Mouse (Mus musculus): ENCODE results near the gene Dlx2. TPM values are rescaled to one million over a fixed set of nuclear protein-coding genes. Genes with fewer than 3 reads are reported as not detected.

Dlx2 gene
- 1.9 and 2.2 TPM in 2 replicates for polyA plus RNA-seq (2014; fragmentation: Nextera tagmentation; extraction: Ambion mirVana)

DNA sequence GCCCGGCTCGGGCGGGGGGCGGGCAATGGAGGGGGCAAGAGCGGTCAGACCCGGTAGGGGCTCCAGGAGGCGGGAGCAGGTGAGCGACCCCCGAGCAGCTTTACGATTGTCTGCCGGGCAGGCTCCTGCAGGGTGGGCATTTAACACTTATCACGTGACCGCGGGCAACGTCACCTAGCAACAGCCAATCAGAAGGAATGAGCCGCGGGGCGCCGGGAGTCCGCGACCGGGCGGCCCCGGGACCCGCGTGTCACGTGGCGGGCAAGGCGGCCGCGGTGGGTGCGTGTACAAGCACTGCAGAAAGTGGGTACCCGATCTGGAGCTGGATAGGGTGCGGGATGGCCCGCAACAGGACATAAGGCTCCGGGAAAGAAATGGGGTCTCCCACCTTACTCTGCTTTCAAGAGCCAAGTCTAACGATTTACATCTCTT, at the start of gene Dlx2:
Gene Dlx2, minus strand, starts transcription at position 115 of the 432 bp plus-strand sequence.
- 0% methylated on average over 37 of the region's 37 CpGs for WGBS
- DNase-seq (ENCODE audit: low spot score) (peak; percentile 86), ATAC-seq (ENCODE audit: low FRiP score) (peak; percentile 81)
- Histone ChIP-seq H3K27me3 (ENCODE audit: control insufficient read depth, insufficient read depth, low read length) (peaks cover 75% of the 10 kb centered on the region), H3K9ac (ENCODE audit: low read depth, low read length) (peak within 1 kb of the TSS; percentile 37; the same call in 1 of the 2 replicates), H3K36me3 (ENCODE audit: control insufficient read depth, insufficient read depth, low read length) (no peaks in the 10 kb centered on the region), H3K4me2 (replicated peaks; ENCODE audit: low read depth, low read length) (peak within 1 kb of the TSS; percentile 95), H3K4me1 (replicated peaks; ENCODE audit: control insufficient read depth, insufficient read depth, low read length) (peaks cover 11% of the 10 kb centered on the region), H3K27ac (ENCODE audit: low read depth, low read length) (no peak within 1 kb of the TSS), H3K9me3 (ENCODE audit: control insufficient read depth, low read length) (no peaks in the 10 kb centered on the region), H3K4me3 (ENCODE audit: low read depth, low read length) (peak within 1 kb of the TSS; percentile 48)

DNA sequence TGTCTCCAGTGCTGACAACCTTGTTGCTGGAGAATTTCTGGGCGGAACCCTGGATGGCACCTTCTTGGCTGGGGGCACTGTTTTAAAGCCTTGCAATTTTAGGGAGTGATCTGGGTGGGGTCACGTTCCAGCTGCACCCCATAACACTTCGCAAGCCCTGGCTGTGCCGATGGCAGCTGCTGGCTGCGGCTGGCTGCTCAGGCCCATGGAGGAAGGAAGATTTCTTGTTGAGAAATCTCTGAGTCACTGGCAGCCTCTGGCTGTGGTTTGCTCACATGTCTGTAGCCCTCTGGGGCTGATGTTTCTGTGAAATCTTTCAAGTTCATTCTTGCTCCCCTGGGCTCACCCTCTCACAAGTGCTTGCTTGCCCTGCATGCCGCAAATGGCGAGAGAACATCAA, 47.9 kb upstream of the Dlx2 start:
- ATAC-seq (ENCODE audit: low FRiP score) (no peak), DNase-seq (ENCODE audit: low spot score) (no peak)
- Histone ChIP-seq H3K36me3 (ENCODE audit: control insufficient read depth, insufficient read depth, low read length) (no peaks in the 10 kb centered on the region), H3K27ac (ENCODE audit: low read depth, low read length) (no peak overlapping the region), H3K9ac (ENCODE audit: low read depth, low read length) (no peak overlapping the region), H3K27me3 (ENCODE audit: control insufficient read depth, insufficient read depth, low read length) (0 out of 2 replicates have a peak, but pooled peaks cover 2% of the 10 kb centered on the region), H3K4me1 (replicated peaks; ENCODE audit: control insufficient read depth, insufficient read depth, low read length) (no peaks in the 10 kb centered on the region), H3K9me3 (ENCODE audit: control insufficient read depth, low read length) (no peaks in the 10 kb centered on the region), H3K4me3 (ENCODE audit: low read depth, low read length) (no peak overlapping the region), H3K4me2 (replicated peaks; ENCODE audit: low read depth, low read length) (no peak overlapping the region)
- WGBS = 70% methylated on average over 7 of the region's 7 CpGs

DNA sequence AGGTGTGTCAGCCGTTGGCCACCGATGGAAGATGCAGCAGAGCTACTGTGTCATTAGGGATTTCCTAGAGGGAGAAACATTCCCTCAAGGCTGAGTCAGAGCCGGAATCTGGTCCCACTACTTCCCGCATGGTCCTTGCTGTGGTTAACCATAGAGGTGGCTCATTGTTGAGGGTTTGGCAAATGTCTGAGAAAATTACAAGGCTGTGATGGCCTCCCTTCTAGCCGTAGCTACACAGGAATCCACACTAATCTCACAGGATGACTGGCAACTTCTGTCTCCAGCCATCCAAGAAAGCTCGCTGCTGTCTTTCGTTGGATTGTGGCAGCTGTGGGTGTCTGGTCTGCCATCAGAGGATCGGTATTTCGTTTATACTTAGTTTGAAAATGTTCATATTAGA, 42.6 kb upstream of the Dlx2 start:
- no peaks in the 10 kb centered on the region for H3K27me3 ChIP-seq (ENCODE audit: control insufficient read depth, insufficient read depth, low read length)
- H3K4me1 ChIP-seq (replicated peaks; ENCODE audit: control insufficient read depth, insufficient read depth, low read length) = no peaks in the 10 kb centered on the region
- H3K27ac ChIP-seq (ENCODE audit: low read depth, low read length) = no peak overlapping the region
- H3K9me3 ChIP-seq (ENCODE audit: control insufficient read depth, low read length) = no peaks in the 10 kb centered on the region
- H3K9ac ChIP-seq (ENCODE audit: low read depth, low read length) = no peak overlapping the region
- H3K36me3 ChIP-seq (ENCODE audit: control insufficient read depth, insufficient read depth, low read length) = no peaks in the 10 kb centered on the region
- no peak overlapping the region for H3K4me2 ChIP-seq (replicated peaks; ENCODE audit: low read depth, low read length)
- 95% methylated on average over 9 of the region's 9 CpGs for WGBS
- ATAC-seq (ENCODE audit: low FRiP score) = no peak
- no peak for DNase-seq (ENCODE audit: low spot score)
- H3K4me3 ChIP-seq (ENCODE audit: low read depth, low read length) = no peak overlapping the region

DNA sequence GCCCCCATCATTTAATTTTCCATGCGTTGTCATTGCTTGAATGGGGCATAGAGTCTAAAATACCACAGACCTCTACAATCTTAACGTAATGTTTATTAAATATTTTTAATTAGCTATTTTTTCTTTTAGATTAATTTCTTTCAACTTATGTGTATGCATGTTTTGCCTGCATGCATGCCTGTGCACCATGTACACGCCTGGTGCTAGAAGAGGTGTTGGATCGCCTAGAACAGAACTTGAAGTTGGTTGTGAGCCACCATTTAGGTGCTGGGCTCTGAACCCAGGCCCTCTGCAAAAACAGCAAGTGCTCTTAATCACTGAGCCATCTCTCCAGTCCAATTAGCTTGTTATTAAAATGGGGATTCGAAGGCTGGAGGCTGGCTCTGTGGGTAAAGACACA, 34.9 kb upstream of the Dlx2 start:
- Histone ChIP-seq H3K4me1 (replicated peaks; ENCODE audit: control insufficient read depth, insufficient read depth, low read length) (no peaks in the 10 kb centered on the region), H3K9ac (ENCODE audit: low read depth, low read length) (no peak overlapping the region), H3K4me3 (ENCODE audit: low read depth, low read length) (no peak overlapping the region), H3K27me3 (ENCODE audit: control insufficient read depth, insufficient read depth, low read length) (no peaks in the 10 kb centered on the region), H3K27ac (ENCODE audit: low read depth, low read length) (no peak overlapping the region), H3K9me3 (ENCODE audit: control insufficient read depth, low read length) (no peaks in the 10 kb centered on the region), H3K36me3 (ENCODE audit: control insufficient read depth, insufficient read depth, low read length) (no peaks in the 10 kb centered on the region), H3K4me2 (replicated peaks; ENCODE audit: low read depth, low read length) (peak overlapping the region; percentile 72)
- ATAC-seq (ENCODE audit: low FRiP score) (no peak), DNase-seq (ENCODE audit: low spot score) (no peak)
- 57% methylated on average over 5 of the region's 5 CpGs for WGBS

DNA sequence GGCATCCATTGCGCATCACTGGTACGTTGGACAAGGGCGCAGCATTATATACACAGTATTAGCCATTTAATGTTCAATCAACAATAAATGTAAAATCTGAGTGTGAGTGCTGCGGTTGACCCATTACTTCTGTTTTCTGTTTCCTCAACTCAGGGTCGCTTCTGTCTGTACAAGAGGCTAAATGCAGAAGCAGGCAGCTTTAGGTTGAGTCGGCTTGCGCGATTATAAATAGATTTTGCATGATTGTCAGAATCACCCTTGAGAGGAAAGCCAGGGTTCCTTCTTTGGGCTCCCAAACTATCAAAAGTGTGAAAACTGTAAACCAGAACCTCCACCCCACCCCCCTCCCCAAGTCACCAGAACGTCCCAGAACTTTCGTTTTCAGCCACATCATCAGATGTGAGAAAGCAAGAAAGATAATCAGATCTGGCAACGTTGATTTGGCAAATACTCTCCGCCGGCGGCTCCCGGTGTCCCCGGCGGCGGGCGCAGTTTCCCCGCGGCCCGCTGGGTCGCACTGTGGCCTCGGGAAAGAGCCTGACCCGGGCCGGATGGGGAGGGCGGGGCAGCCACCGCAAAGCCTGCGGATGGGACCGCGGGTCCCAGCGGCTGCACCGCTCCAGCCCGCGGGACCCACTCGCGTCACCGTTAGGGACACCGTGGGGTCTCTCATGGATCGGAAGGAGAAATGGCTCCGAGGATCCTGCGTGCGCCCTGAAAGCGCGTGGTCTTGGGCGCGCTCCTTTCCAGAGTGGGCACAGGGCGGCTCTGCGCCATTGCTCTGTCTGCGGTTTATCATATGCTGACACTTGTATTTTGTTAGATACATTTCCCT, 34.3 kb upstream of the Dlx2 start:
- Histone ChIP-seq H3K36me3 (ENCODE audit: control insufficient read depth, insufficient read depth, low read length) (no peaks in the 10 kb centered on the region), H3K27ac (ENCODE audit: low read depth, low read length) (no peak overlapping the region), H3K9me3 (ENCODE audit: control insufficient read depth, low read length) (no peaks in the 10 kb centered on the region), H3K9ac (ENCODE audit: low read depth, low read length) (peak overlapping the region; percentile 62), H3K27me3 (ENCODE audit: control insufficient read depth, insufficient read depth, low read length) (no peaks in the 10 kb centered on the region), H3K4me2 (replicated peaks; ENCODE audit: low read depth, low read length) (peak overlapping the region; percentile 72), H3K4me3 (ENCODE audit: low read depth, low read length) (peak overlapping the region; percentile 46), H3K4me1 (replicated peaks; ENCODE audit: control insufficient read depth, insufficient read depth, low read length) (no peaks in the 10 kb centered on the region)
- DNase-seq (ENCODE audit: low spot score) (peak; percentile 83), ATAC-seq (ENCODE audit: low FRiP score) (peak; percentile 76)
- WGBS = 13% methylated on average over 50 of the region's 50 CpGs

DNA sequence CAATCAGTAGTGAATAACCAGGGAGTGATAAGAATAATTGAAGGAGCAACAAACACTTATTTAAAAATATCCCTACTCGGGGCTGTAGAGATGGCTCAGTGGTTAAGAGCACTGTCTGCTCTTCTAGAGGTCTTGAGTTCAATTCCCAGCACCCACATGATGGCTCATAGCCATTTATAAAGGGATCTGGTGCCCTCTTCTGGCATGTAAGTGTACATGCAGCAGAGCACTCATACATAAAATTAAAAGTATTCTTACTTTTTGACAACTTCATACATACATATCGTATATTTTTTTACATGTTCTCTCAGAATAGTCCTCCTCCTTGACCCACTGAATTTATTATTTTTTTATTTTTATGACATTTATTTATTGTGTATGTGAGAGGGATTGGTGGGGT, 30.5 kb upstream of the Dlx2 start:
- no peaks in the 10 kb centered on the region for H3K4me1 ChIP-seq (replicated peaks; ENCODE audit: control insufficient read depth, insufficient read depth, low read length)
- H3K4me3 ChIP-seq (ENCODE audit: low read depth, low read length) = no peak overlapping the region
- H3K9ac ChIP-seq (ENCODE audit: low read depth, low read length) = no peak overlapping the region
- H3K36me3 ChIP-seq (ENCODE audit: control insufficient read depth, insufficient read depth, low read length) = no peaks in the 10 kb centered on the region
- WGBS = 88% methylated on average over 2 of the region's 2 CpGs
- H3K9me3 ChIP-seq (ENCODE audit: control insufficient read depth, low read length) = no peaks in the 10 kb centered on the region
- no peak overlapping the region for H3K27ac ChIP-seq (ENCODE audit: low read depth, low read length)
- DNase-seq (ENCODE audit: low spot score) (no peak), ATAC-seq (ENCODE audit: low FRiP score) (no peak)
- no peaks in the 10 kb centered on the region for H3K27me3 ChIP-seq (ENCODE audit: control insufficient read depth, insufficient read depth, low read length)
- no peak overlapping the region for H3K4me2 ChIP-seq (replicated peaks; ENCODE audit: low read depth, low read length)

DNA sequence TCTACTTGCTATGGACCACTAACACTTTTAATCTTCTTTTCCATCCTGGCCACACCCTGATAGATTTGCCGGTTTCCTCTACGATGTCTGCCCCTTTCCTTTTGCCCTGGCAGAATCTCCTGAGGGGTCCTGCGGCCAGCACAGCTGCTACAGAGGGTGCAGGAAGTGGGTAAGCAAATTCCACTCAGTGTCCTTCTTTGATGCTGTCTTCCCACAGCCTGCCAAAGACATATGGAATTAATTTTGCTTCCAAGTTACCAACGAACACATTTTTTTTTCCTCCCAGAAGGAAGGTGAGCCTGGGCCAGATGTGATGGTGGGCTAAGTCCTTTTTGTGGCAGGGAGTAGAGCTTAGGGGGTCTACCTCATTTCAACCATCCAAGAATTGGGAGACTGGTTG, 27.2 kb upstream of the Dlx2 start:
- ATAC-seq (ENCODE audit: low FRiP score) = no peak
- DNase-seq (ENCODE audit: low spot score) = no peak

DNA sequence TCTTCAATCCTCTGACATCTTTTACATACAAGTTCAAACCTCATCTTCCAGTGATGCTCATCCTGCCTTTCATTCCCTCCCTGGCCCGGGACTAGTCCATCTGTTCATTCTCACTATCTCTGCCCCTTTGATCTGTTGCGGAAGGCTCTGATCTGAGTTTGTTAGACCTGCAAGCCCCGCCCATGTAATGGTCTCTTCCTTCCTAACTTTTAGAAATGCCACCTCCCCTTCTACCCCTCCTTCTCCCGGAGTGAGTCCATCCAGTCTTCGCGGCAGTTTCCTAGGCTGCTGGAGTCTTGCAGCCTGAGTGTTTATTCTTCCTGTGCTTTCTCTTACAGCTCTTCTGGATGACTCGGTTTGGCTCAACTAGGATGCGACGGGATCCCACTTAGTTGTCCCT, 19.9 kb upstream of the Dlx2 start:
- H3K4me1 ChIP-seq (replicated peaks; ENCODE audit: control insufficient read depth, insufficient read depth, low read length) = no peaks in the 10 kb centered on the region
- H3K36me3 ChIP-seq (ENCODE audit: control insufficient read depth, insufficient read depth, low read length) = no peaks in the 10 kb centered on the region
- DNase-seq (ENCODE audit: low spot score) = no peak
- 85% methylated on average over 9 of the region's 9 CpGs for WGBS
- H3K27me3 ChIP-seq (ENCODE audit: control insufficient read depth, insufficient read depth, low read length) = no peaks in the 10 kb centered on the region
- H3K4me2 ChIP-seq (replicated peaks; ENCODE audit: low read depth, low read length) = no peak overlapping the region
- no peak overlapping the region for H3K4me3 ChIP-seq (ENCODE audit: low read depth, low read length)
- no peak for ATAC-seq (ENCODE audit: low FRiP score)
- no peaks in the 10 kb centered on the region for H3K9me3 ChIP-seq (ENCODE audit: control insufficient read depth, low read length)
- no peak overlapping the region for H3K9ac ChIP-seq (ENCODE audit: low read depth, low read length)
- H3K27ac ChIP-seq (ENCODE audit: low read depth, low read length) = no peak overlapping the region

More for the DNA sequence above, 27.2 kb upstream of the Dlx2 start:
- H3K9ac ChIP-seq (ENCODE audit: low read depth, low read length) = no peak overlapping the region
- H3K4me3 ChIP-seq (ENCODE audit: low read depth, low read length) = no peak overlapping the region
- H3K9me3 ChIP-seq (ENCODE audit: control insufficient read depth, low read length) = no peaks in the 10 kb centered on the region
- no peaks in the 10 kb centered on the region for H3K36me3 ChIP-seq (ENCODE audit: control insufficient read depth, insufficient read depth, low read length)
- H3K27ac ChIP-seq (ENCODE audit: low read depth, low read length) = no peak overlapping the region
- 57% methylated on average over 4 of the region's 4 CpGs for WGBS
- no peaks in the 10 kb centered on the region for H3K4me1 ChIP-seq (replicated peaks; ENCODE audit: control insufficient read depth, insufficient read depth, low read length)
- no peaks in the 10 kb centered on the region for H3K27me3 ChIP-seq (ENCODE audit: control insufficient read depth, insufficient read depth, low read length)
- no peak overlapping the region for H3K4me2 ChIP-seq (replicated peaks; ENCODE audit: low read depth, low read length)

DNA sequence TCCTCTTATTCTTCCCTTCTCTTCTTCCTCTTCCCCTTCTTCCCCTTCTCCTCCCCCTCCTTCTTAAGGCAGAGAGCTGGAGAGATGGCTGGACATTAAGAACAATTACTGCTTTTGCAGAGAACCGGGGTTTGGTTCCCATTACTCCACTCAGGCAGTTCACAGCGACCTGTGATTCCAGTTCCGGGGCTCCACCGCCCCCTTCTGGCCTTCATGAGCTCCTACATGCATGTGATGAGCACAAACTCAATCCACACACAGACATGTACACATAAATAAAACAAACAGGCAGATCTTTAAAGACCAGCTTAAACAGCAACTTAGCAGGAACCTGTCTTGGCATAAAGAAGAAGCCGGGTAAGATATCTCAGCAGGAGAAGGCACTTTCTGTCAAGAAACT, 9.5 kb upstream of the Dlx2 start:
- no peak for DNase-seq (ENCODE audit: low spot score)
- Histone ChIP-seq H3K4me1 (replicated peaks; ENCODE audit: control insufficient read depth, insufficient read depth, low read length) (0 out of 2 replicates have a peak, but pooled peaks cover 4% of the 10 kb centered on the region), H3K36me3 (ENCODE audit: control insufficient read depth, insufficient read depth, low read length) (no peaks in the 10 kb centered on the region), H3K27ac (ENCODE audit: low read depth, low read length) (no peak overlapping the region), H3K9me3 (ENCODE audit: control insufficient read depth, low read length) (no peaks in the 10 kb centered on the region), H3K9ac (ENCODE audit: low read depth, low read length) (no peak overlapping the region), H3K27me3 (ENCODE audit: control insufficient read depth, insufficient read depth, low read length) (peaks cover 17% of the 10 kb centered on the region), H3K4me2 (replicated peaks; ENCODE audit: low read depth, low read length) (no peak overlapping the region), H3K4me3 (ENCODE audit: low read depth, low read length) (no peak overlapping the region)
- no peak for ATAC-seq (ENCODE audit: low FRiP score)
- 70% methylated on average over 5 of the region's 5 CpGs for WGBS

Data from hindbrain, embryonic 11.5 days (tissue).